Mouse (Mus musculus) embryonic facial prominence, embryonic 11.5 days (tissue): ENCODE results near the gene Iqsec2. TPM values are rescaled to one million over a fixed set of nuclear protein-coding genes. Genes with fewer than 3 reads are reported as not detected.
"Not testable (repeated sequence)": the region's sequence is repeated elsewhere in the genome, so short reads cannot be mapped to it uniquely, and the experiment has no call there.

ENCODE experiments used
- ATAC-seq: fragments of 200-750 bp; cut with Nextera tagmentation; replicated peaks from 2 replicates; pipeline ENCODE4 v1.8.0; 2017; ENCODE audit warnings: low read depth; ENCODE audit not compliant: insufficient number of reproducible peaks, low FRiP score, low TSS enrichment
- DNase-seq: peaks from one replicate; pipeline ENCODE4 v3.0.0-alpha.2; 2015; ENCODE audit warnings: low spot score
- H3K27ac ChIP-seq: fragments of 300-500 bp; sonication (generic); replicated peaks from 2 replicates; pipeline ENCODE4 v1.5.1; 2014; ENCODE audit warnings: mild to moderate bottlenecking, low read depth, low read length, control low read depth
- H3K27me3 ChIP-seq: fragments of 300-500 bp; sonication (generic); 2 replicates; pipeline ENCODE4 v1.6.1; 2014; ENCODE audit warnings: mild to moderate bottlenecking, low read length, moderate library complexity, mixed read lengths; ENCODE audit not compliant: control insufficient read depth, insufficient read depth
- H3K36me3 ChIP-seq: fragments of 300-500 bp; sonication (generic); replicated peaks from 2 replicates; pipeline ENCODE4 v1.6.1; 2014; ENCODE audit warnings: low read depth, mild to moderate bottlenecking, low read length, moderate library complexity, mixed read lengths; ENCODE audit not compliant: control insufficient read depth, insufficient read depth
- H3K4me1 ChIP-seq: fragments of 300-500 bp; sonication (generic); 2 replicates; pipeline ENCODE4 v1.6.1; 2014; ENCODE audit warnings: low read length, mixed read lengths; ENCODE audit not compliant: control insufficient read depth, insufficient read depth
- H3K4me2 ChIP-seq: fragments of 300-500 bp; sonication (generic); 2 replicates; pipeline ENCODE4 v1.6.1; 2014; ENCODE audit warnings: low read depth, mild to moderate bottlenecking, control low read depth, low read length, moderate library complexity
- H3K4me3 ChIP-seq: fragments of 300-500 bp; sonication (generic); 2 replicates; pipeline ENCODE4 v1.5.1; 2014; ENCODE audit warnings: low read depth, low read length, control low read depth
- H3K9ac ChIP-seq: fragments of 300-500 bp; sonication (generic); replicated peaks from 2 replicates; pipeline ENCODE4 v1.6.1; 2014; ENCODE audit warnings: mild to moderate bottlenecking, control low read depth, low read length
- H3K9me3 ChIP-seq: fragments of 300-500 bp; sonication (generic); replicated peaks from 2 replicates; pipeline ENCODE4 v1.6.1; 2016; ENCODE audit warnings: mild to moderate bottlenecking, low read length, inconsistent platforms, mixed read lengths; ENCODE audit not compliant: control insufficient read depth
- WGBS: fragments of 180-500 bp; shearing (Covaris S2); extraction: QIAGEN DNeasy Blood & Tissue Kit; methylation state at CpG from one replicate; pipeline ENCODE4 v1.1.7; 2014; 5-methylcytosine and 5-hydroxymethylcytosine counted together
- polyA plus RNA-seq: library from polyadenylated mRNA; unstranded; fragments of >200 nt; fragmentation: Nextera tagmentation; extraction: Ambion mirVana; gene quantifications from 2 replicates; pipeline ENCODE4 v1.2.1, GENCODE M21; 2014

Iqsec2 gene
- polyA plus RNA-seq, 1 experiment from 2014 or later: 2.7 TPM

GRCm38 (mm10) chrX:152243140-152243539 is 99.1 kb downstream of the Iqsec2 start:
- 85% methylated on average over 6 of the region's 6 CpGs for WGBS
- not testable (repeated sequence) for H3K27ac ChIP-seq, H3K4me1 ChIP-seq, H3K4me3 ChIP-seq, H3K9ac ChIP-seq, DNase-seq, H3K36me3 ChIP-seq, H3K27me3 ChIP-seq, H3K4me2 ChIP-seq, H3K9me3 ChIP-seq, ATAC-seq

- no peak for DNase-seq
- WGBS: 90% methylated on average over 2 of the region's 2 CpGs
- Histone ChIP-seq H3K27me3 (no peaks in the 10 kb centered on the region), H3K36me3 (peaks cover 11% of the 10 kb centered on the region), H3K4me1 (no peaks in the 10 kb centered on the region), H3K9me3 (no peaks in the 10 kb centered on the region), H3K9ac (no peak overlapping the region), H3K27ac (no peak overlapping the region), H3K4me3 (no peak overlapping the region), H3K4me2 (no peak overlapping the region)
- ATAC-seq: no peak
Measured at GRCm38 (mm10) chrX:152244492-152245189, 100.6 kb downstream of the Iqsec2 start.

DNA sequence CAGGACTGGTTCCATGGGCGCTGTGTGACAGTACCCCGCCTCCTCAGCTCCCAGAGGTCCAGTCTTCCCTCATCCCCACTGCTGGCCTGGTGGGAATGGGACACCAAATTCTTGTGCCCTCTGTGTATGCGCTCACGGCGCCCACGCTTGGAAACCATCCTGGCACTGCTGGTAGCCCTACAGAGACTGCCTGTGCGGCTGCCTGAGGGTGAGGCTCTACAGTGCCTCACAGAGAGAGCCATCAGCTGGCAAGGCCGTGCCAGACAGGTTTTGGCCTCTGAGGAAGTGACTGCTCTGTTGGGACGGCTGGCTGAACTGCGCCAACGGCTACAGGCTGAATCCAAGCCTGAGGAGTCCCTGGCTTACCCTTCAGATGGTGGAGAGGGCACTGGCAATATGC is 127.1 kb downstream of the Iqsec2 start:
- Histone ChIP-seq H3K9me3 (no peaks in the 10 kb centered on the region), H3K9ac (no peak overlapping the region), H3K27me3 (no peaks in the 10 kb centered on the region), H3K36me3 (peaks cover 9% of the 10 kb centered on the region; the same call in 1 of the 2 replicates), H3K4me3 (no peak overlapping the region), H3K4me2 (no peak overlapping the region), H3K4me1 (no peaks in the 10 kb centered on the region), H3K27ac (no peak overlapping the region)
- ATAC-seq (no peak), DNase-seq (no peak)
- WGBS: 96% methylated on average over 11 of the region's 11 CpGs

Other genes with a start within 250 kb of the Iqsec2 start
- gene Hsd17b10, start 142.4 kb upstream of the Iqsec2 start, polyA plus RNA-seq: 242 and 246 TPM in 2 replicates
- 5.7 and 5.9 TPM in 2 replicates for gene Ribc1, start 128.0 kb upstream of the Iqsec2 start, polyA plus RNA-seq
- 132 and 142 TPM in 2 replicates for gene Smc1a, start 127.8 kb upstream of the Iqsec2 start, polyA plus RNA-seq
- gene Kdm5c, start 88.8 kb downstream of the Iqsec2 start, polyA plus RNA-seq: 23.6 and 26.3 TPM in 2 replicates
- 15.2 and 20.8 TPM in 2 replicates for gene Kantr, start 183.2 kb downstream of the Iqsec2 start, polyA plus RNA-seq
- gene Tspyl2, start 198.2 kb downstream of the Iqsec2 start, polyA plus RNA-seq: 24.7 and 25.2 TPM in 2 replicates
- gene Gpr173, start 224.4 kb downstream of the Iqsec2 start, polyA plus RNA-seq: 5.2 and 6.4 TPM in 2 replicates